Mouse (Mus musculus): ENCODE results near the gene Ppfia2.

- TF ChIP-seq CTCF (IDR thresholded peaks at IDR 0.05; ENCODE audit: control insufficient read depth, insufficient read depth, low read length) (no peak), POLR2A (IDR thresholded peaks at IDR 0.05; ENCODE audit: borderline replicate concordance, control insufficient read depth, low read depth, low read length) (no peak)
Observed at GRCm38 (mm10) chr10:106913032-106913431, 442.9 kb downstream of the Ppfia2 start.
